Mouse (Mus musculus) small intestine, adult 2 months (tissue): Measurements from ENCODE around the gene Dach1.

ENCODE experiments used
- CTCF ChIP-seq: fragments of 200-500 bp; IDR thresholded peaks from 2 replicates; pipeline ENCODE4 v1.5.1; 2012; ENCODE audit warnings: low read depth, mild to moderate bottlenecking, control low read depth, inconsistent platforms, low read length, moderate library complexity, mixed read lengths; ENCODE audit not compliant: insufficient replicate concordance, insufficient read length; ENCODE audit errors: extremely low read depth
- POLR2A ChIP-seq: fragments of 200-500 bp; IDR thresholded peaks from 2 replicates; pipeline ENCODE4 v1.6.1; 2012; ENCODE audit warnings: low read depth, mild to moderate bottlenecking, control low read depth, inconsistent platforms, low read length, moderate library complexity

DNA sequence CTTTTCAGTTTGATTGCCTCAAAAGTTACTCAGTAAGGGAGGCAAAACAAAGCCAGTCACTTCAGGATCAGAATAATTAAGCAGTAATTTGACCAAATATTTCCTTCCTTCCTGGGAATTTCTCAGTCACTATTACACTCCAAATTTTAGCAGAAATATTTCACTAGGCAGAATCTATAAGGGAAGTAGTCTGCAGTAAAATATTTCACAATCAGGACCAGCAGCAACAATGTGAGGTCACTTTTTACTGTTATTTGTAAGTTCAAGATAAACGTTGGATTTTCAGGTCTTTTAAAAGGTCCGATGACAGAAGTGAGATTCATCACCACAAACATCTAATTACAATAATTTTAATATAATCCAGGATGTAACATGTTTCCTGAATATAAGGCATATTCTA lies 82.2 kb downstream of the Dach1 start:
- no peak for TF ChIP-seq CTCF
- TF ChIP-seq POLR2A: no peak
